Mouse (Mus musculus) G1E (cell line): ENCODE data around the gene Elp5.

ENCODE experiments used
- CTCF ChIP-seq: IDR thresholded peaks from 2 replicates; pipeline ENCODE4 v1.5.1; 2012; ENCODE audit warnings: low read depth, low read length, inconsistent platforms, mixed read lengths
- GATA1 ChIP-seq: IDR thresholded peaks from 2 replicates; pipeline ENCODE4 v1.6.1; 2012; ENCODE audit warnings: borderline replicate concordance, low read length, inconsistent platforms, mixed read lengths
- GATA2 ChIP-seq: IDR thresholded peaks from 2 replicates; pipeline ENCODE4 v1.6.1; 2012; ENCODE audit warnings: low read depth, low read length, inconsistent platforms, borderline replicate concordance
- POLR2AphosphoS5 ChIP-seq: IDR thresholded peaks from 2 replicates; pipeline ENCODE4 v1.6.1; 2012; ENCODE audit warnings: low read depth, low read length, inconsistent platforms; ENCODE audit not compliant: insufficient replicate concordance
- TAL1 ChIP-seq: conservative IDR thresholded peaks from 2 replicates; pipeline ENCODE4 v1.6.1; 2012; ENCODE audit warnings: low read depth, low read length, inconsistent platforms, mixed read lengths

- TF ChIP-seq CTCF: no peak
- no peak for TF ChIP-seq GATA1
- no peak for TF ChIP-seq POLR2AphosphoS5
- no peak for TF ChIP-seq TAL1
- no peak for TF ChIP-seq GATA2
Observed at GRCm38 (mm10) chr11:69927501-69927900, 54.8 kb downstream of the Elp5 start.
